Mouse (Mus musculus): ENCODE measurements around the gene Abcc3. TPM values are rescaled to one million over a fixed set of nuclear protein-coding genes. Genes with fewer than 3 reads are reported as not detected.

Gene Abcc3
- polyA plus RNA-seq, 1 experiment, result 7.4 TPM

DNA sequence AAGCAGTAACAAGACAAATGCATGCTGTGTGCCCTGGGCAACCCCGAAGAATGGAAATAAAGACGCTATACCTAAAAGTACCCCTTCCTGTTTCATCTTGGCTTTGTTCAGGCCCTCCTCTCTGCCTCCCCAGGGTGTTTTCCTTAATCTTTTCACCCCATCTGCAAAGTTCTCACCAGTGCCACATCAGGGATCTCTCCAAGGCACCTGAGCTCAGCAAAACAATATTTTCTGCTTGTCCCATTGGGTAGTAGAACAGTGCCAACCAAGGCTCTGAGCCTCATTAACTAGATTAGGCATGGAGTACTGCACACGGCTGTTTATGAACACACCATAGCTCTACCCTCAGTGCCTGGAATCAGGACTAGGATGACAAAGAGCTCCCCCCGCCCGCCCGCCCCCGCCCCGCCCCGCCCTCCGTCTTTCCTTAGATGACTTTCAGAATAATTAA lies 65.8 kb downstream of the Abcc3 start:
- WGBS, result 35% methylated on average over 10 of the region's 10 CpGs
- Histone ChIP-seq H3K4me3 (replicated peaks; ENCODE audit: control insufficient read depth, low read depth, low read length) (no peak overlapping the region), H3K4me1 (ENCODE audit: control insufficient read depth, insufficient read depth, low read length) (no peaks in the 10 kb centered on the region; the same call in 1 of the 2 replicates), H3K27ac (ENCODE audit: control insufficient read depth, insufficient read depth, low read depth, low read length, poor library complexity) (no peak overlapping the region)
- TF ChIP-seq CTCF (IDR thresholded peaks at IDR 0.05; ENCODE audit: control insufficient read depth, insufficient read depth, low read length) (no peak), POLR2A (IDR thresholded peaks at IDR 0.05; ENCODE audit: borderline replicate concordance, control insufficient read depth, low read depth, low read length) (no peak)

DNA sequence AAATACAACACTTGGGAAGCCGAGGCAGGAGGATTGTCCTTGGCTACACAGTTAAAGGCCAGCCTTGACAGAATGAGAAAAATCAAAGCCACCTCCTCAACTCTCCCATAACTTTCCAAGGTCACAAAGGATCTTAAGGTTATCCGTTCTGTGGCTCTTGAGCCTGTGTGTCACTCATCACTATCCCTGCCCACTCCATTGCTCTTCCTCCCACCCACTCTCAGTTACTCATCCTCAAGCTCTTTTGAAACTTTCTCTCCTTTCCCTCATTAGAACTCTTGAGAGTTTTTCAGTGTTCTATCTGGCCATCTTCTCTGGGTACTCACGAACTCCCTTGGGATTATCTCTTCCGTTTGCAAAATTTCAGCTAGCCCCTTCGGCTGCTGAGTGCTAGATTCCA lies 68.2 kb downstream of the Abcc3 start:
- Histone ChIP-seq H3K4me3 (replicated peaks; ENCODE audit: control insufficient read depth, low read depth, low read length) (no peak overlapping the region), H3K4me1 (ENCODE audit: control insufficient read depth, insufficient read depth, low read length) (no peaks in the 10 kb centered on the region; the same call in 1 of the 2 replicates), H3K27ac (ENCODE audit: control insufficient read depth, insufficient read depth, low read depth, low read length, poor library complexity) (no peak overlapping the region)
- no peak for TF ChIP-seq POLR2A (IDR thresholded peaks at IDR 0.05; ENCODE audit: borderline replicate concordance, control insufficient read depth, low read depth, low read length)
- TF ChIP-seq CTCF (IDR thresholded peaks at IDR 0.05; ENCODE audit: control insufficient read depth, insufficient read depth, low read length), result no peak
- 83% methylated on average over 5 of the region's 5 CpGs for WGBS

DNA sequence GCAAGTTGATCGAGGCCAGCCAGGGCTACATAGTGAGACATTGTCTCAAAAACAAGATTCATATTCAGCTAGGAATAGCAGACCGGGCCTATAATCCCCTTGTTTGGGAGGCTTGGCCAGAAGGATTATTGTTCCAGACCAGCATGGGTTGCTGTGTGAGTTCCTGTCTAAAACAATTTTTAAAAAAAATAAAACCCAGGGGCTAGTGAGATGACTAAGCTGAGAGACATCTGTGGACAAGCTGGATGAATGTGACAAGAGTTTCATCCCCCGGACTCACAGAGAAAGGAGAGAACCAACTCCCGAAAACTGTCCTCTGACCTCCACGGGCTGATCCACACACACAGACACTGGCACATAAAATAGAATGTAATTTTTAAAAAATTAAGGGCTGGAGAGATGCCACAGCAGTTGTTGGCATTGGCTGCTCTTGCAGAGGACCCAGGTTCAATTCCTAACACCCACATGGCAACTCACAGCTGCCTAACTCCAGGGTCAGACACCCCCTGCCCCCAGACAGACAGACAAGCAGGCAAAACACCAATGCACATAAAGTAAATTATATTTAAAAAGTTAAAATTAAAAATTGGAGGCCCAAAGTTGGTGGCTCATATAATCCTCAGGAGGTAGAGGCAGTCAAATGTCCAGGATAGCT lies 69.4 kb downstream of the Abcc3 start:
- H3K27ac ChIP-seq (ENCODE audit: control insufficient read depth, insufficient read depth, low read depth, low read length, poor library complexity), result no peak overlapping the region
- no peaks in the 10 kb centered on the region; the same call in 1 of the 2 replicates for H3K4me1 ChIP-seq (ENCODE audit: control insufficient read depth, insufficient read depth, low read length)
- no peak overlapping the region for H3K4me3 ChIP-seq (replicated peaks; ENCODE audit: control insufficient read depth, low read depth, low read length)
- 90% methylated on average over 5 of the region's 5 CpGs for WGBS
- TF ChIP-seq POLR2A (IDR thresholded peaks at IDR 0.05; ENCODE audit: borderline replicate concordance, control insufficient read depth, low read depth, low read length) (no peak), CTCF (IDR thresholded peaks at IDR 0.05; ENCODE audit: control insufficient read depth, insufficient read depth, low read length) (no peak)

DNA sequence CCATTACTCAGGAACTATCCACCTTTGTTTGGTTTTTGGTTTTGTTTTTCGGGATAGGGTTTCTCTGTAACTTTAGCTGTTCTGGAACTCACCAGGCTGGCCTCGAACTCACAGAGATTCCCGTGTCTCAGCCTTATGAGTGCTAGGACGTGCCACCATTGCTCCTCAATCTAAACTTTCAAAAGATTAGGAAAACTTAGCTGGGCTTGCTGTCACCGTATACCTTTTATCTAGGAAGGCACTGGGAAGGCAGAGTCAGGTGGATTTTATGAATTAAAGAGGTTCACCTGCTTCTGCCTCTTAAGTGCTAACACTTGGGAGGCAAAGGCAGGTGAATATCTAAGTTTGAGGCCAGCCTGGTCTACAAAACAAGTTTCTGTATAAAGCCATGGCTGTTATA lies 70.2 kb downstream of the Abcc3 start:
- TF ChIP-seq POLR2A (IDR thresholded peaks at IDR 0.05; ENCODE audit: borderline replicate concordance, control insufficient read depth, low read depth, low read length) (no peak), CTCF (IDR thresholded peaks at IDR 0.05; ENCODE audit: control insufficient read depth, insufficient read depth, low read length) (no peak)
- no peaks in the 10 kb centered on the region; the same call in 1 of the 2 replicates for H3K4me1 ChIP-seq (ENCODE audit: control insufficient read depth, insufficient read depth, low read length)
- 44% methylated on average over 5 of the region's 5 CpGs for WGBS
- no peak overlapping the region for H3K4me3 ChIP-seq (replicated peaks; ENCODE audit: control insufficient read depth, low read depth, low read length)
- H3K27ac ChIP-seq (ENCODE audit: control insufficient read depth, insufficient read depth, low read depth, low read length, poor library complexity), result no peak overlapping the region

DNA sequence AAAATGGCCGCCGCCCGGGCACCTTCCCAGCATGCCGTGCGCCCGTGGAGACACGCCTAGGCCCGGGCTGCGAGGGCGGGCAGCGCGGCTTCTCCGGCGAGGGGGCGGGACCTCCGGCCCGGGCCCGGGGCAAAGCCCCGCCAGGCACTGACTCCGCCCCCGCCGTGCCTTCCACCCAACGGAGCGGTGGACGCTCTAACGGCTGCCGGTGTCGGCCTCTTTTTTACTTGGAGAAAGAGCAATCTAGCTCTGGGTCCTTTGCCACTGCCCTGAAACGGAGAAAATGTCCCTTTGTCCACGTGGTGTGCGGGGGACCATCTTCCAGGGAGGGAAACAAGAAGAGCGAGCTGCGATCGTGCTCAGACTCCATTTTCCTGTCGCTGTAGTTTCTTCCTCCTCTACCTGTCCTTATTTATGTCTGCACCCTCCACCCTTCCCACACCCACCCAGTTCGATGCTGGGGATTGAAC lies 70.8 kb downstream of the Abcc3 start, which contains the start of gene Luc7l3:
Luc7l3 (minus strand) TSS at position 58 of the 470 bp plus-strand sequence.
- H3K4me3 ChIP-seq (replicated peaks; ENCODE audit: control insufficient read depth, low read depth, low read length), result peak within 1 kb of the TSS; percentile 96
- under 1% methylated on average over 36 of the region's 36 CpGs for WGBS
- peak within 1 kb of the TSS; percentile 99 for H3K27ac ChIP-seq (ENCODE audit: control insufficient read depth, insufficient read depth, low read depth, low read length, poor library complexity)
- TF ChIP-seq POLR2A (IDR thresholded peaks at IDR 0.05; ENCODE audit: borderline replicate concordance, control insufficient read depth, low read depth, low read length) (peak; percentile 83; the same call in 1 of the 2 replicates), CTCF (IDR thresholded peaks at IDR 0.05; ENCODE audit: control insufficient read depth, insufficient read depth, low read length) (no peak)
- H3K4me1 ChIP-seq (ENCODE audit: control insufficient read depth, insufficient read depth, low read length), result no peaks in the 10 kb centered on the region; the same call in 1 of the 2 replicates

DNA sequence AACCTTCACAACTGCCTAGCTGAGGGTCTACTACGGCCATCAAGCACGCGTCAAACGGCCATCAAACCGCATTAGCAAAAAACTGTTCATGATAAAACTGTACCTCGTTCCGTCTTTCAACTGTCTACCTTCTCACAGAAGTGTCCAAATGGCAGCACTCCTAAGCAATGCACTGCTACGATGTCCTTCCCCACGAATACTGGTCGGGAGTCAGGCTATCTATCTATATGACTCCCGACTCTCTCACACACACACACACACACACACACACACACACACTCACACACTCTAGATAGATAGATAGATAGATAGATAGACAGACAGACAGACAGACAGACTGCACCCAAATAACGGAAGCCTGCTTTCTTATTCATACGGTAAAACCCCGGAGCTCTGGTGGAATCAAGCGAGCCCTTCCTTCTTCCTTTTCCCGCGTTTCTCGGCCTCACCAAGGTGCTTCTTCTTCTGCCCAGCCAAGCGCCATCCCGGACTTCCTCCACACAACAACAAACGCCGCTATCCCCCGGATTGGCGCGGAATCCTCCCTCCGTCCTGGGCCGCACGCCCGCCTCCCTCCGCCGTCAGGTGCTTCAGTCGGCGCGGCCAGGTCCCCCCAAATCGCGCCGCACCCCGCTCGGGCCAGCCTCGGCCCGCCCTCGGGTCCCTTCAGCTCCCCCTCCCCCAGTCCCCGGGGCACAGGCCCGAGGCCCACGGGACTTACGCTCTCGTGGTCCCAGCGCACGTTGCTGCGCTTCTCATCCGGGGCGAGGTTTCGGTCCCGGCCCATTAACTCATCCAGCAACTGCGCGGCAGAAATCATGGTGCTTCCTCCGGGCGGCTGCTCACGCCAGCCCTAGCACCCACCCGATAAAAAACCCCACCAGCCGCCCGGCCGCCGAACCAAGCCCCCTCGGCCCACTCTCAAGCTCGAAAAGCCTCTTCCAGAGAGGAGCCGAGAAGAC lies 71.5 kb downstream of the Abcc3 start:
- under 1% methylated on average over 67 of the region's 67 CpGs for WGBS
- Histone ChIP-seq H3K4me3 (replicated peaks; ENCODE audit: control insufficient read depth, low read depth, low read length) (peak overlapping the region; percentile 96), H3K27ac (ENCODE audit: control insufficient read depth, insufficient read depth, low read depth, low read length, poor library complexity) (peak overlapping the region; percentile 99), H3K4me1 (ENCODE audit: control insufficient read depth, insufficient read depth, low read length) (no peaks in the 10 kb centered on the region; the same call in 1 of the 2 replicates)
- TF ChIP-seq CTCF (IDR thresholded peaks at IDR 0.05; ENCODE audit: control insufficient read depth, insufficient read depth, low read length) (no peak), POLR2A (IDR thresholded peaks at IDR 0.05; ENCODE audit: borderline replicate concordance, control insufficient read depth, low read depth, low read length) (0 out of 2 replicates have a peak, but pooled peaks have one; percentile 8)

DNA sequence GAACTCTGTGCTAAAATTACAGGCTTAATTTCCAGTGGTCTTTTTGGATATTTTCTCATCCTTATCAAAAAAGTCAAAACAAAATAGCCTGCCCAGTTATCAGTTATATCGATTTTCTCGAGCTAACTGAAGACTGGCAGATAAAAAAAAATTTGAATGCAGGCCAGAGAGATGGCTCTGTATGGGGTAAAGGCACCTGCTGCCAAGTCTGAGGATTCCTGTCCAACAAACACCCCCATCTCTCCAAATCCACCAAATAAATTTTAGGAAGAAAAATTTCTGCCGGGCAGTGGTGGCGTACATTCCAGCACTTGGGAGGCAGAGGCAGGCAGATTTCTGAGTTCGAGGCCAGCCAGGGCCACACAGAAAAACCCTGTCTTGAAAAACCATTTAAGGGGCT lies 74.7 kb downstream of the Abcc3 start:
- Histone ChIP-seq H3K27ac (ENCODE audit: control insufficient read depth, insufficient read depth, low read depth, low read length, poor library complexity) (0 out of 2 replicates have a peak overlapping the region, but pooled peaks have one; percentile 14), H3K4me1 (ENCODE audit: control insufficient read depth, insufficient read depth, low read length) (no peaks in the 10 kb centered on the region; the same call in 1 of the 2 replicates), H3K4me3 (replicated peaks; ENCODE audit: control insufficient read depth, low read depth, low read length) (no peak overlapping the region)
- TF ChIP-seq CTCF (IDR thresholded peaks at IDR 0.05; ENCODE audit: control insufficient read depth, insufficient read depth, low read length) (no peak), POLR2A (IDR thresholded peaks at IDR 0.05; ENCODE audit: borderline replicate concordance, control insufficient read depth, low read depth, low read length) (no peak)
- WGBS, result 66% methylated on average over 5 of the region's 5 CpGs

DNA sequence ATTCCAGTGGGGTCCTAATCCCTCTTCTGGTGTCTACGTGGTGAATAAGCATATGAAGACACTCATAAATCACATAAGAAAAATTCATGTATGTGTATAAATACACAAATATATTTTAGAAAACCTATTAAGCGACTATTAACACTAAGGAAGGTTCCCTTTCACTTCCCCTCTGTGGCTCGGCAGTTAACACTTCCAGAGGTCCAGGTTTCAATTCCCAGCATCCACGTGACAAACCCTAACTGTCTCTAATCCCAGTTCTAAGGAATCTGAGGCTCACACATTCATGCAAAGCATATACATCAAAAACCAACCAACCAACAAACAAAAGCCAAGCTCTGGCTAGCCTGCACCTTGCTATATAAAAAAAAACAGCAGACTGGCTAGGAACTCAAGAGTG lies 75.3 kb downstream of the Abcc3 start:
- Histone ChIP-seq H3K4me3 (replicated peaks; ENCODE audit: control insufficient read depth, low read depth, low read length) (no peak overlapping the region), H3K27ac (ENCODE audit: control insufficient read depth, insufficient read depth, low read depth, low read length, poor library complexity) (no peak overlapping the region), H3K4me1 (ENCODE audit: control insufficient read depth, insufficient read depth, low read length) (no peaks in the 10 kb centered on the region; the same call in 1 of the 2 replicates)
- TF ChIP-seq CTCF (IDR thresholded peaks at IDR 0.05; ENCODE audit: control insufficient read depth, insufficient read depth, low read length), result no peak
- TF ChIP-seq POLR2A (IDR thresholded peaks at IDR 0.05; ENCODE audit: borderline replicate concordance, control insufficient read depth, low read depth, low read length), result no peak
- 23% methylated on average over 4 of the region's 4 CpGs for WGBS

Data from bone marrow, adult 2 months (tissue).